Mouse (Mus musculus) stomach, embryonic 14.5 days (tissue): ENCODE results near the gene Flvcr1. TPM values are rescaled to one million over a fixed set of nuclear protein-coding genes. Genes with fewer than 3 reads are reported as not detected.

Experiments used
- ATAC-seq: fragments of 200-750 bp; cut with Nextera tagmentation; 2 replicates; pipeline ENCODE4 v1.8.0; 2017; ENCODE audit warnings: low read depth, moderate TSS enrichment; ENCODE audit not compliant: insufficient number of reproducible peaks, insufficient read depth, low FRiP score
- H3K27ac ChIP-seq: fragments of 300-500 bp; sonication (generic); 2 replicates; pipeline ENCODE4 v1.5.1; 2014; ENCODE audit warnings: mild to moderate bottlenecking, low read length, moderate library complexity, mixed read lengths
- H3K27me3 ChIP-seq: fragments of 300-500 bp; sonication (generic); 2 replicates; pipeline ENCODE4 v1.6.1; 2014; ENCODE audit warnings: low read length, control low read depth, mixed read lengths; ENCODE audit not compliant: control insufficient read depth, insufficient read depth
- H3K36me3 ChIP-seq: fragments of 300-500 bp; sonication (generic); 2 replicates; pipeline ENCODE4 v1.6.1; 2014; ENCODE audit warnings: mild to moderate bottlenecking, control low read depth, low read length, moderate library complexity, mixed read lengths; ENCODE audit not compliant: control insufficient read depth, insufficient read depth
- H3K4me1 ChIP-seq: fragments of 300-500 bp; sonication (generic); 2 replicates; pipeline ENCODE4 v1.6.1; 2014; ENCODE audit warnings: low read length, control low read depth, mixed read lengths; ENCODE audit not compliant: control insufficient read depth, insufficient read depth
- H3K4me2 ChIP-seq: fragments of 300-500 bp; sonication (generic); replicated peaks from 2 replicates; pipeline ENCODE4 v1.6.1; 2014; ENCODE audit warnings: low read depth, low read length, control low read depth
- H3K4me3 ChIP-seq: fragments of 300-500 bp; sonication (generic); 2 replicates; pipeline ENCODE4 v1.5.1; 2014; ENCODE audit warnings: low read depth, low read length, control low read depth
- H3K9ac ChIP-seq: fragments of 300-500 bp; sonication (generic); replicated peaks from 2 replicates; pipeline ENCODE4 v1.6.1; 2014; ENCODE audit warnings: low read depth, mild to moderate bottlenecking, control low read depth, low read length, moderate library complexity, mixed read lengths
- H3K9me3 ChIP-seq: fragments of 300-500 bp; sonication (generic); 2 replicates; pipeline ENCODE4 v1.6.1; 2016; ENCODE audit warnings: low read depth, low read length, control low read depth; ENCODE audit not compliant: control insufficient read depth
- WGBS: fragments of 180-500 bp; shearing (Covaris S2); extraction: QIAGEN DNeasy Blood & Tissue Kit; methylation state at CpG from one replicate; pipeline ENCODE4 v1.1.7; 2014; 5-methylcytosine and 5-hydroxymethylcytosine counted together
- polyA plus RNA-seq: library from polyadenylated mRNA; unstranded; fragments of >200 nt; fragmentation: Nextera tagmentation; extraction: Ambion mirVana; gene quantifications from 2 replicates; pipeline ENCODE4 v1.2.1, GENCODE M21; 2014

Flvcr1 gene
- polyA plus RNA-seq, 1 experiment from 2014 or later = 5.8 TPM

DNA sequence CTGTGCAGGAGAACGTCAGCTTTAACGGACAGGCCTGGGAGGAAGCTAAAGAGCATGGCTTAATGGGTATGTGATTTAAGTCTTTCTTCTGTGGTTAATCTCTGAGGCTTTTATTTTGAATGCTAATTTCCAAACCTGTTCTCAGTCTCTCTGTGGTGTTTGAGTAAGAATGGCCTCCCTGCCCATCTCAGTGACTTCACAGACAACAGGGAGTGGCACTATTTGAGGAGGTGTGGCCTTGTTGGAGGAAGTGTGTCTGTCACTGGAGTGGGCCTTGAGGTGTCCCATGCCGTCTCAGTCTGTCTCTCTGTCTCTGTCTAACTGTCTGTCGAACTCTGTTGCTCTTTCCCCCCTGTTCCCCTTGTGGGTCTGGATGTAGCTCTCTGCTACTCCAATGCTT lies 39.2 kb upstream of the Flvcr1 start:
- Histone ChIP-seq H3K9ac (no peak overlapping the region), H3K4me2 (no peak overlapping the region), H3K4me3 (no peak overlapping the region), H3K4me1 (peaks cover 6% of the 10 kb centered on the region; the same call in 1 of the 2 replicates), H3K27ac (no peak overlapping the region), H3K9me3 (no peaks in the 10 kb centered on the region), H3K27me3 (no peaks in the 10 kb centered on the region), H3K36me3 (peaks cover 24% of the 10 kb centered on the region)
- no peak for ATAC-seq
- 79% methylated on average over 4 of the region's 4 CpGs for WGBS

DNA sequence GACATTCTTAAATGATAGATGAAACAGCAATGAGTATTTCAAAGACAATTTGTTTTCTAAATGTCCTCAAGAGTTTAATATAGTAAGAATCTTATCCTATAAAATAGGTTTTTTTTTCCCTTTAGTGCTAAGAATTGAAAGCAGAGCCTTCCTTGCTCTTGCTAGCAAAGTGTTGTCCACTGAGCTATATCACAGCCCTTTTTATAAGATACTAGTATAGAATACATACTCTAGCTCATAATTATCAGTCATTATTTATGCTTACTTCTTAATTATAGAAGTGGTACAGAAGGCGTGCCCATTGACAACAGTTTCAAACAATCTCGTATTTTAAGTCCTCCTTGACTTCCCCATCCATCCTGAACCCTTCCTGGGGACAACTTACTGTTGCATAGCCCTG lies 38.6 kb upstream of the Flvcr1 start:
- Histone ChIP-seq H3K27ac (no peak overlapping the region), H3K36me3 (peaks cover 17% of the 10 kb centered on the region; the same call in 1 of the 2 replicates), H3K4me3 (no peak overlapping the region), H3K9me3 (no peaks in the 10 kb centered on the region), H3K27me3 (no peaks in the 10 kb centered on the region), H3K4me2 (no peak overlapping the region), H3K4me1 (peaks cover 6% of the 10 kb centered on the region; the same call in 1 of the 2 replicates), H3K9ac (no peak overlapping the region)
- 85% methylated on average over 2 of the region's 2 CpGs for WGBS
- ATAC-seq = no peak

DNA sequence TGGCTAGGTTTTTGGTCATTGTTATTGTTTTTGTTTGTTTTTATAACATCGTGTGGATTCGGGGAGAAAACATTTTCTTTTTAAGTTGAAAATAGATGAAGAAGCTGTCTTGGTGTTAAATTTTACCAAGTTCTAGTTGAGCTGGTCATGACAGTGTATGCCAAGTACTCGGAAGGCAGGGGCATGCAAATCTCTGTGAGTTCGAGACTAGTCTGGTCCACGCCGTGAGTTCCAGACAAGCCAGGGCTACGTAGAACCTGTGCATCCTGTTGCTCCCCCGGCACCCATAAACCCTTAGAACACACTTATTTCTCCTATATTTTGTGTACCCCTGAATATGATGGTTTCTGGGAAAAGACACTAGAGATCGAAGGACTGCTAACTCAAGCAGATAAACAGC lies 37.7 kb upstream of the Flvcr1 start:
- peak overlapping the region; percentile 79 for H3K4me2 ChIP-seq
- no peaks in the 10 kb centered on the region for H3K27me3 ChIP-seq
- H3K4me3 ChIP-seq = peak overlapping the region; percentile 95
- H3K27ac ChIP-seq = no peak overlapping the region
- peak overlapping the region; percentile 69 for H3K9ac ChIP-seq
- peaks cover 6% of the 10 kb centered on the region; the same call in 1 of the 2 replicates for H3K4me1 ChIP-seq
- peaks cover 11% of the 10 kb centered on the region; the same call in 1 of the 2 replicates for H3K36me3 ChIP-seq
- ATAC-seq = no peak
- WGBS = 66% methylated on average over 9 of the region's 9 CpGs
- H3K9me3 ChIP-seq = no peaks in the 10 kb centered on the region

DNA sequence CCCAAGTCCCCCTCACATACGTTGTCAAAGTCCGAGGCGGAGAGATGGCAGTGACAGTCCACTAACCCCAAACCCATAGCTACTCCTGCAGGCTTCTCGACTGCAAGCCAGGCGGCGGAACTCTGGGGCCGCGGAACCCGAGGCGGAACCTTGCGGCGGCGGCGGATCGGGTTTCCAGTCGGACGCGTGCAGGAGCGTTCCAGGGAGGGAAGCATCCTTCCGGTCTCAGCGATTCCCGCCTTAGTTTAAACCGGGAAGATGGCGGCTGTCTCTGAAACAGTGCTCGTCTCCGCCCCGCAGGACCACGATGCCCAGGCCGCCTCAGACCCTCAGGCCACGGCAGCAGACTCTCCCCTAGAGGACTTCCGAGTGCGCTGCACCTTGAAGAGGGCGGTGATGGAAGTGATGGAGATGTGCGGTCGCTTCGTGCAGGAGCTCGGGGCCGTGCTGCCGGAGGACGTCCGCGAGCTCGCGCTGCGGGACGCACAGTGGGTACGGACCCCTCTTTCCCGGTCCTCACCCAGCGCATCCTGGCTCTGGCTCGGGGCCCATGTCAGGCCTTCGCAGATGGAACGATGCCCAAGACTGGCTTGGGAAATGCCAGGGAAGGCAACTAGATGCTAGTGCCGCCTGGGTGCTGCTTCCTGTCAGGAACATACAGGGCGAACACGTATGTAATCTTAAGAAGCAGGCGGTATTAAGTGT lies 37.0 kb upstream of the Flvcr1 start, which contains the start of the genes Tatdn3 and Nsl1:
TSS of gene Tatdn3 (minus strand) at position 152 of the 705 bp plus-strand sequence.
TSS of gene Nsl1 (plus strand) at position 232 of the 705 bp plus-strand sequence.
- Histone ChIP-seq H3K9me3 (no peaks in the 10 kb centered on the region), H3K4me3 (peak within 1 kb of the TSS; percentile 95), H3K9ac (peak within 1 kb of the TSS; percentile 69), H3K27ac (no peak within 1 kb of the TSS), H3K4me2 (peak within 1 kb of the TSS; percentile 79), H3K4me1 (peaks cover 6% of the 10 kb centered on the region; the same call in 1 of the 2 replicates), H3K27me3 (no peaks in the 10 kb centered on the region), H3K36me3 (peaks cover 3% of the 10 kb centered on the region; the same call in 1 of the 2 replicates)
- ATAC-seq = peak; percentile 88
- WGBS = under 1% methylated on average over 56 of the region's 56 CpGs

DNA sequence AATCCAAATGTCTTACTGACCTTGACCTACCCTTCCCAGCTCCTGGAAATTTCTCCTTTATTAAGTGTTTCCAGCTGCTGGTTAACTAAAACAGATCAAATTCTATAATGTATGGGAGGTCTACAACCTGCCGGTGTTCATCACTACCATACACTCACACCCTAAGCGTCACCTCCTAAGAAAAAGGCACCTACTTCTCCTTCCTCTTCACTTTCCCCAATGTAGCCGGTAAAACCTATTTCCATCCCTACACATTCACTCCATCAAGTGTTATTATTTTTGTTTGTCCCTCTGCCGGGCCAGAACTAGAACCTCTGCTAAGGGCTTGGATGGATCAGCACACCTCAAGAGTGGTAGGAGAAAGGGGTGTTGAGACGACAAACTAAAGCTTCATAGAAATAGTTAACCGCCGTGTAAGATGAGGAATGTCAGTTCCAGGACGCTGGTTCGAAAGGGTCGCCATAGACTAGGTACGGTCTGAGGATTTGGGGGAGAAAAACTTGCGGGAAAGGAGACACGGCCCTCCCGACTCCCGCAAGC lies 36.4 kb upstream of the Flvcr1 start:
- Histone ChIP-seq H3K27ac (no peak overlapping the region), H3K4me1 (peaks cover 6% of the 10 kb centered on the region; the same call in 1 of the 2 replicates), H3K36me3 (no peaks in the 10 kb centered on the region; the same call in 1 of the 2 replicates), H3K9me3 (no peaks in the 10 kb centered on the region), H3K9ac (peak overlapping the region; percentile 69), H3K4me2 (peak overlapping the region; percentile 79), H3K27me3 (no peaks in the 10 kb centered on the region), H3K4me3 (peak overlapping the region; percentile 95)
- WGBS = 4% methylated on average over 15 of the region's 15 CpGs
- peak; percentile 64; the same call in 1 of the 2 replicates for ATAC-seq

DNA sequence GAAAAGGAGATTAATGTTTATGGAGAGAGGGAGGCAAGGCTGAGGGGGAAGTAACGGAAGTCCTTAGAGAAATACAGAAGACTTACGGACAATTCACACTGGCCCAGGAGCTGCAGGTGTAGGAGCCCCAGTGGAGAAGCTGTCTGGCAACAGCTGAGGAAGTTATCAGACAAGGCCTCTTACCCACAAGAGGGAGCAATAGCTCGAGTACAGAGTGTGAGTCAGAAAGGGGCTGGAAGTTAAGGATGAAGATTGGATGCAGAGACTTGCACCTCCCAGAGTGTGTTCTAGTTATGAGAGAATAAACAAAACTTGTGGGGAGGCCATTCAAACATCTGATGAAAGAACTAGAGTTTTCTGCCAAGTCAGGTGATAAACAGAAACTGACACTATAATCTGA lies 31.5 kb upstream of the Flvcr1 start:
- Histone ChIP-seq H3K9me3 (no peaks in the 10 kb centered on the region), H3K36me3 (no peaks in the 10 kb centered on the region), H3K9ac (no peak overlapping the region), H3K4me1 (no peaks in the 10 kb centered on the region), H3K4me2 (no peak overlapping the region), H3K27me3 (no peaks in the 10 kb centered on the region), H3K4me3 (no peak overlapping the region), H3K27ac (no peak overlapping the region)
- WGBS = 68% methylated on average over 3 of the region's 3 CpGs
- no peak for ATAC-seq

DNA sequence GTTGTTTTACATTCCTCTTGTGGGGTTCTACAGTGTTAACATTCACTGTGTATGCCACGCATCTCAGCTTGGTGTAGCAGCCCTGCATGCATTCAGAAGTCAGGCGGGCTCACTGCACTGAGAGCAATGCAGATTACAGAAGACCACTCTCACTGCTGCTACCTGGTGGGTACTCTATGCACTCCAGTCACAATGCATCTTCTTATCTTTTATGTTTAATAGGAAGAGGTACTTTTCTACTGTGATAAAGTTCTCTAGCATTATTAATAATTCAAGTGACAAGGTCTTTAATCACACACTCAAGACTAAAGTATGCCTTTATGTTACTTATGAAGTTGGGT lies 29.5 kb upstream of the Flvcr1 start:
- no peak overlapping the region for H3K4me3 ChIP-seq
- H3K4me1 ChIP-seq = no peaks in the 10 kb centered on the region
- H3K36me3 ChIP-seq = no peaks in the 10 kb centered on the region
- H3K27ac ChIP-seq = no peak overlapping the region
- H3K9ac ChIP-seq = no peak overlapping the region
- no peaks in the 10 kb centered on the region for H3K9me3 ChIP-seq
- H3K4me2 ChIP-seq = no peak overlapping the region
- no peak for ATAC-seq
- WGBS = 65% methylated on average over 2 of the region's 2 CpGs
- no peaks in the 10 kb centered on the region for H3K27me3 ChIP-seq

DNA sequence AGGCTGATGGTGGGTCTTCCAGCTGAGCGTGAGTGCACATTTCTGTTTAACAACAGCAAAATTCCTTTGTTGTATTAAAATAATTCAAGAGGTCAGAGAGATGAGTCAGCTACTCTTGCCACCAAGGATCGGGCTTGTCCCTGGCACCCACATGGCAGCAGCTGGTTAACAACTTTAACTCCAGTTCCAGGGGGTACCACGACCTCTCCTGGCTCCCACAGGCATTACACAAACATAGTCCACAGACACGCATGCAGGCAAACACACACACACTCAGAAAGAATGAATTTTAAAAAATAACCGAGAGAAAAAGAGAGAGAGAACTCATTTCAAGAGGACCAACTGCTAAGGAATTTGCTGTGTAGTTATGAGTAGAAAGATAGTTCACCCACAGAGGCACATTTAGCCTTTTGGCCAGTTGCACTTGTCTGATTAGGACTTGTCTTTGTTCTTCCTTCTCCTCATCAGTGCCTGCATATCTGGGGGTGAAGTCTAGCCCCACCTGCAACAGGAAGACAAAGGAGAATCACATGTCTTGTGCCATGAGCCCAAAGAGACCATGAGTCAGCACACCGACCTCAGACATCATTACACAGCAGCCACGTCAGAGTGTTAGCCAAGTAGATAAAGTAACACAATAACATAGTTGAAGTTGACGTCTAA lies 29.0 kb upstream of the Flvcr1 start:
- H3K9me3 ChIP-seq = no peaks in the 10 kb centered on the region
- no peak overlapping the region for H3K4me3 ChIP-seq
- H3K27me3 ChIP-seq = no peaks in the 10 kb centered on the region
- no peaks in the 10 kb centered on the region for H3K4me1 ChIP-seq
- WGBS = 69% methylated on average over 8 of the region's 8 CpGs
- ATAC-seq = no peak
- H3K27ac ChIP-seq = no peak overlapping the region
- H3K9ac ChIP-seq = no peak overlapping the region
- no peaks in the 10 kb centered on the region for H3K36me3 ChIP-seq
- no peak overlapping the region for H3K4me2 ChIP-seq
